Mouse (Mus musculus) heart, embryonic 14.5 days (tissue): ENCODE measurements at regions not wholly inside any gene's neighbourhood (a gene's known extent, or its start where the extent isn't known, plus 50 kb on each side); places are given as distances from the start of the nearest gene placed in this dataset.

Source experiments
- ATAC-seq: fragments of 200-750 bp; cut with Nextera tagmentation; 2 replicates; pipeline ENCODE4 v1.8.0; 2017; ENCODE audit warnings: low read depth, moderate TSS enrichment; ENCODE audit not compliant: insufficient number of reproducible peaks, insufficient read depth, low FRiP score
- H3K27ac ChIP-seq, 2 experiments: fragments of 200-500 bp in 1 of 2; fragments of 300-500 bp in 1 of 2; sonication (generic) in 1 of 2; replicated peaks in 1 of 2; 2 replicates each; pipeline ENCODE4 v1.5.1; 2012 to 2014; ENCODE audit warnings: low read depth in 2 of 2, low read length in 2 of 2, control low read depth in 1 of 2, mild to moderate bottlenecking in 1 of 2, mixed read lengths in 1 of 2; ENCODE audit not compliant: control insufficient read depth in 1 of 2, insufficient read depth in 1 of 2
- H3K27me3 ChIP-seq: fragments of 300-500 bp; sonication (generic); 2 replicates; pipeline ENCODE4 v1.6.1; 2014; ENCODE audit warnings: mild to moderate bottlenecking, low read length, control low read depth; ENCODE audit not compliant: control insufficient read depth, insufficient read depth
- H3K36me3 ChIP-seq: fragments of 300-500 bp; sonication (generic); 2 replicates; pipeline ENCODE4 v1.6.1; 2014; ENCODE audit warnings: mild to moderate bottlenecking, control low read depth, low read length, mixed read lengths; ENCODE audit not compliant: control insufficient read depth, insufficient read depth
- H3K4me1 ChIP-seq, 2 experiments: fragments of 200-500 bp in 1 of 2; fragments of 300-500 bp in 1 of 2; sonication (generic) in 1 of 2; 2 replicates each; pipeline ENCODE4 v1.6.1; 2012 to 2014; ENCODE audit warnings: low read length in 2 of 2, control low read depth in 1 of 2, mixed read lengths in 1 of 2; ENCODE audit not compliant: control insufficient read depth in 2 of 2, insufficient read depth in 2 of 2
- H3K4me2 ChIP-seq: fragments of 300-500 bp; sonication (generic); 2 replicates; pipeline ENCODE4 v1.6.1; 2014; ENCODE audit warnings: mild to moderate bottlenecking, low read length
- H3K4me3 ChIP-seq, 2 experiments: fragments of 200-500 bp in 1 of 2; fragments of 300-500 bp in 1 of 2; sonication (generic) in 1 of 2; 2 replicates each; pipeline ENCODE4 v1.5.1; 2012 to 2014; ENCODE audit warnings: low read length in 2 of 2, mild to moderate bottlenecking in 2 of 2, control low read depth in 1 of 2, low read depth in 1 of 2, moderate library complexity in 1 of 2; ENCODE audit not compliant: control insufficient read depth in 1 of 2, insufficient read depth in 1 of 2
- H3K9ac ChIP-seq: fragments of 300-500 bp; sonication (generic); 2 replicates; pipeline ENCODE4 v1.6.1; 2014; ENCODE audit warnings: mild to moderate bottlenecking, low read length
- H3K9me3 ChIP-seq: fragments of 300-500 bp; sonication (generic); 2 replicates; pipeline ENCODE4 v1.6.1; 2016; ENCODE audit warnings: low read length, control low read depth; ENCODE audit not compliant: control insufficient read depth
- WGBS: fragments of 180-500 bp; shearing (Covaris S2); extraction: QIAGEN DNeasy Blood & Tissue Kit; methylation state at CpG from one replicate; pipeline ENCODE4 v1.1.7; 2014; 5-methylcytosine and 5-hydroxymethylcytosine counted together

- H3K4me1 ChIP-seq = no peaks in the 10 kb centered on the region
- H3K9me3 ChIP-seq = no peaks in the 10 kb centered on the region
- 62% methylated on average over 21 of the region's 21 CpGs for WGBS
- no peaks in the 10 kb centered on the region for H3K36me3 ChIP-seq
- peak overlapping the region; percentile 29 for H3K4me2 ChIP-seq
- no peak overlapping the region for H3K4me3 ChIP-seq
- no peaks in the 10 kb centered on the region for H3K27me3 ChIP-seq
- H3K27ac ChIP-seq = no peak overlapping the region
- no peak for ATAC-seq
- no peak overlapping the region for H3K9ac ChIP-seq
Observed at GRCm38 (mm10) chr3:149076928-149077551, 86.7 kb upstream of the Adgrl2 start.

GRCm38 (mm10) chr3:149075488-149075851 is 85.1 kb upstream of the Adgrl2 start:
- H3K4me1 ChIP-seq = peaks cover 2% of the 10 kb centered on the region in 2 experiments; a peak in 2 of 4 replicates
- no peaks in the 10 kb centered on the region for H3K9me3 ChIP-seq
- no peak for ATAC-seq
- H3K36me3 ChIP-seq = no peaks in the 10 kb centered on the region
- no peak overlapping the region for H3K4me3 ChIP-seq
- no peak overlapping the region for H3K9ac ChIP-seq
- H3K27me3 ChIP-seq = no peaks in the 10 kb centered on the region
- H3K27ac ChIP-seq = no peak overlapping the region
- 74% methylated on average over 5 of the region's 5 CpGs for WGBS
- H3K4me2 ChIP-seq = no peak overlapping the region

- Histone ChIP-seq H3K4me3 (no peak overlapping the region), H3K4me2 (no peak overlapping the region), H3K36me3 (no peaks in the 10 kb centered on the region), H3K27ac (no peak overlapping the region), H3K9ac (no peak overlapping the region), H3K9me3 (no peaks in the 10 kb centered on the region), H3K27me3 (no peaks in the 10 kb centered on the region), H3K4me1 (peaks cover 5 to 6% of the 10 kb centered on the region in 2 experiments; a peak in 3 of 4 replicates)
- 83% methylated on average over 27 of the region's 27 CpGs for WGBS
- no peak for ATAC-seq
Observed at GRCm38 (mm10) chr3:149074658-149075487, 84.5 kb upstream of the Adgrl2 start.

GRCm38 (mm10) chr3:149070201-149070600 is 79.8 kb upstream of the Adgrl2 start:
- no peak overlapping the region for H3K27ac ChIP-seq
- no peak overlapping the region for H3K9ac ChIP-seq
- ATAC-seq = no peak
- H3K4me3 ChIP-seq = no peak overlapping the region
- H3K4me2 ChIP-seq = no peak overlapping the region
- peaks cover 5 to 6% of the 10 kb centered on the region in 2 experiments; a peak in 3 of 4 replicates for H3K4me1 ChIP-seq
- no peaks in the 10 kb centered on the region for H3K27me3 ChIP-seq
- 38% methylated on average over 7 of the region's 7 CpGs for WGBS
- H3K36me3 ChIP-seq = no peaks in the 10 kb centered on the region
- no peaks in the 10 kb centered on the region for H3K9me3 ChIP-seq

- H3K36me3 ChIP-seq = no peaks in the 10 kb centered on the region
- H3K4me2 ChIP-seq = no peak overlapping the region
- no peaks in the 10 kb centered on the region for H3K27me3 ChIP-seq
- no peak overlapping the region for H3K4me3 ChIP-seq
- H3K9ac ChIP-seq = no peak overlapping the region
- no peak overlapping the region for H3K27ac ChIP-seq
- peaks cover 5 to 6% of the 10 kb centered on the region in 2 experiments; a peak in 3 of 4 replicates for H3K4me1 ChIP-seq
- no peak for ATAC-seq
- 92% methylated on average over 9 of the region's 9 CpGs for WGBS
- no peaks in the 10 kb centered on the region for H3K9me3 ChIP-seq
Observed at GRCm38 (mm10) chr3:149069436-149069835, 79.1 kb upstream of the Adgrl2 start.

- H3K36me3 ChIP-seq = no peaks in the 10 kb centered on the region
- ATAC-seq = no peak
- WGBS = 80% methylated on average over 7 of the region's 7 CpGs
- H3K27me3 ChIP-seq = no peaks in the 10 kb centered on the region
- no peak overlapping the region for H3K4me2 ChIP-seq
- H3K4me1 ChIP-seq = peaks cover 5 to 6% of the 10 kb centered on the region in 2 experiments; a peak in 3 of 4 replicates
- H3K9ac ChIP-seq = no peak overlapping the region
- H3K9me3 ChIP-seq = no peaks in the 10 kb centered on the region
- H3K27ac ChIP-seq = no peak overlapping the region
- no peak overlapping the region for H3K4me3 ChIP-seq
Observed at GRCm38 (mm10) chr3:149068821-149069220, 78.5 kb upstream of the Adgrl2 start.

GRCm38 (mm10) chr3:149067758-149068157 is 77.4 kb upstream of the Adgrl2 start:
- H3K4me2 ChIP-seq = no peak overlapping the region
- no peaks in the 10 kb centered on the region for H3K9me3 ChIP-seq
- ATAC-seq = no peak
- 73% methylated on average over 7 of the region's 7 CpGs for WGBS
- H3K4me1 ChIP-seq = peaks cover 5 to 6% of the 10 kb centered on the region in 2 experiments; a peak in 3 of 4 replicates
- no peaks in the 10 kb centered on the region for H3K36me3 ChIP-seq
- no peak overlapping the region for H3K9ac ChIP-seq
- H3K27ac ChIP-seq = no peak overlapping the region
- no peak overlapping the region for H3K4me3 ChIP-seq
- no peaks in the 10 kb centered on the region for H3K27me3 ChIP-seq
